Mouse (Mus musculus): ENCODE measurements around the gene Kcnj14.

- no peak for TF ChIP-seq GATA1 (IDR thresholded peaks at IDR 0.05; ENCODE audit: borderline replicate concordance, low read length)
- TF ChIP-seq FLI1 (IDR thresholded peaks at IDR 0.05; ENCODE audit: low read length) = no peak
Observed at GRCm38 (mm10) chr7:45797661-45798510, 26.7 kb downstream of the Kcnj14 start.
